ENCODE assay signal across 14 mouse cellular contexts in genomic region chr19:42863013-42863412, GRCm38 (mm10).
"Had no signal": no experiment of that assay in that cellular context is flagged by ENCODE, and none has a peak within 500 bp of the region (broad histone marks: within the 10 kb centered on the region; RNA-seq: fewer than 3 reads in every experiment).

No protein-coding gene starts in this region.

- H3K9ac ChIP-seq: kidney, embryonic 15.5 days; liver, embryonic 12.5 days; neural tube, embryonic 13.5 days had no signal

- H3K36me3 ChIP-seq: kidney, embryonic 15.5 days; liver, embryonic 12.5 days; midbrain, embryonic 10.5 days; neural tube, embryonic 13.5 days had no signal

- H3K4me3 ChIP-seq: kidney, embryonic 15.5 days; liver, embryonic 12.5 days; midbrain, embryonic 10.5 days; neural tube, embryonic 13.5 days had no signal

- ATAC-seq: intestine, embryonic 16.5 days; liver, embryonic 12.5 days; lung, postnatal 0 days had no signal

- H3K27me3 ChIP-seq: liver, embryonic 12.5 days; neural tube, embryonic 13.5 days had no signal

- H3K9me3 ChIP-seq: kidney, embryonic 15.5 days; liver, embryonic 12.5 days; midbrain, embryonic 10.5 days; neural tube, embryonic 13.5 days had no signal

- H3K27ac ChIP-seq: kidney, embryonic 15.5 days; liver, embryonic 12.5 days; midbrain, embryonic 10.5 days; neural tube, embryonic 13.5 days had no signal

- H3K4me2 ChIP-seq: kidney, embryonic 15.5 days; liver, embryonic 12.5 days; neural tube, embryonic 13.5 days had no signal

- DNase-seq: kidney, adult 2 months; kidney, postnatal 14 days; left cerebral cortex, postnatal 4 days; lung, postnatal 36 days; midbrain, embryonic 14.5 days; right cerebral cortex, adult 18-20 months; thymus, adult 18-20 months; thymus, postnatal 14 days had no signal

- H3K4me1 ChIP-seq: liver, embryonic 12.5 days; neural tube, embryonic 13.5 days had no signal
